Mouse (Mus musculus): ENCODE data around the gene Mmgt1. TPM values are rescaled to one million over a fixed set of nuclear protein-coding genes. Genes with fewer than 3 reads are reported as not detected.
A peak's percentile ranks its signal among the peaks of the same experiment; 100 is the strongest.

Mmgt1 gene
- polyA plus RNA-seq, 1 experiment from 2014 or later: 32.3 TPM

DNA sequence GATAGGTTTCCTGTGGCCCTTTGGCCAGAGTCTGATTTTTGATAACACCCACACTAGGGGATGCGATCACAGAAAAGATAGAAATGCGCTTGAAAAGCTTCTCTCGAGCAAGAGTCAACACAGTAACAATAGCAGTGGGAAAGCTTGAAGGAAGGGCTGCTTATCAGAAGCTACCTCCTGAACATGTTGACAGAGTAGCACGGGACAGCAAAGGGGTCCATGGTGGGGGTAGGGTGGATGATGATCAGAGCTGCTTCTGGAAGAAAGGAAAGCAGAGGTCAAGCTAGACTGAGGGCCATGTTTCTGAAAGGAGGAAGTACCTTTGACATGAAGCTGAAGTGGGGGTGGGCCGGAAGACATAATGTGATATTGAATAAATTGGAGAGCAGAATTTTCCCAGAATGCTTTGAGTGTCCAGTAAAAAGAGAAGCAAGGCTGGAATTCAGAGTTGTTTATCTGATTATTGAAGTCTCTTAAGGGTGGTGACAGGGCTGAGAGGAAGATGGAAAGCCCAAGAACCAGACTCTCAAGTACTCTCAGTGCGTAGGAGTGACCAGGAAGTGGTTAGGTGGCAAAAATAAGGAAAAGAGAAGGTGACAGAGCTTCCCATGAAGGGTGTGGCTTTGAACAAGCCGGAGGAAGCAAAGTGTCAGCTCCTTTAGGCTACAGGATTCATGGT is 9.3 kb upstream of the Mmgt1 start:
- Histone ChIP-seq H3K27me3 (ENCODE audit: insufficient read depth, low read length) (no peaks in the 10 kb centered on the region), H3K27ac (ENCODE audit: low read depth) (no peak overlapping the region), H3K4me2 (no peak overlapping the region), H3K9ac (no peak overlapping the region), H3K36me3 (ENCODE audit: insufficient read depth) (no peaks in the 10 kb centered on the region), H3K4me1 (ENCODE audit: insufficient read depth) (no peaks in the 10 kb centered on the region), H3K9me3 (ENCODE audit: low read depth, low read length) (no peaks in the 10 kb centered on the region), H3K4me3 (ENCODE audit: low read depth, low read length) (no peak overlapping the region)
- DNase-seq (no peak), ATAC-seq (ENCODE audit: insufficient read depth) (no peak)
- WGBS: 50% methylated on average over 7 of the region's 7 CpGs
- TF ChIP-seq CTCF (IDR thresholded peaks at IDR 0.05; ENCODE audit: low read depth): no peak

DNA sequence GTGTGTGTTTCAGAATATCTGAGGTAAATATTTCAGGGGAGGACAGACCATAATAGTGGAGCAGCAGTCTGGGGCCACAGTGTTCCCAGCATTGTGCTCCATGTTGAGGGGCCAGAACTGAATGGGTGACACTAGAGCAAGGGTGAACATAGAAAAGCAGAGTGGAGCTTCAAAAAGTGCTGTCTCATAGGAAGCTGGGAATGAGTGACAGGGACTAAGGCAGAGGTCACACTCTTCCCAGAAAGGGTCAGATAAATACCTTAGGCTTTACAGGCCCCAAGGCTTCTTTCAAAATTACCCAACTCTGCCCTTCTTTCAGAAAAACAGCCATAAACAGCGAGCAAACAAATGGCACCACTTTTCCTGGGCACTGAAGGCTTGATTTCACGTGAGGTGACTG is 8.7 kb upstream of the Mmgt1 start:
- H3K27ac ChIP-seq (ENCODE audit: low read depth): no peak overlapping the region
- H3K4me2 ChIP-seq: no peak overlapping the region
- H3K27me3 ChIP-seq (ENCODE audit: insufficient read depth, low read length): no peaks in the 10 kb centered on the region
- no peaks in the 10 kb centered on the region for H3K9me3 ChIP-seq (ENCODE audit: low read depth, low read length)
- H3K36me3 ChIP-seq (ENCODE audit: insufficient read depth): no peaks in the 10 kb centered on the region
- ATAC-seq (ENCODE audit: insufficient read depth): no peak
- no peak for DNase-seq
- H3K9ac ChIP-seq: no peak overlapping the region
- no peak overlapping the region for H3K4me3 ChIP-seq (ENCODE audit: low read depth, low read length)
- 61% methylated on average over 2 of the region's 2 CpGs for WGBS
- no peaks in the 10 kb centered on the region for H3K4me1 ChIP-seq (ENCODE audit: insufficient read depth)
- TF ChIP-seq CTCF (IDR thresholded peaks at IDR 0.05; ENCODE audit: low read depth): no peak

DNA sequence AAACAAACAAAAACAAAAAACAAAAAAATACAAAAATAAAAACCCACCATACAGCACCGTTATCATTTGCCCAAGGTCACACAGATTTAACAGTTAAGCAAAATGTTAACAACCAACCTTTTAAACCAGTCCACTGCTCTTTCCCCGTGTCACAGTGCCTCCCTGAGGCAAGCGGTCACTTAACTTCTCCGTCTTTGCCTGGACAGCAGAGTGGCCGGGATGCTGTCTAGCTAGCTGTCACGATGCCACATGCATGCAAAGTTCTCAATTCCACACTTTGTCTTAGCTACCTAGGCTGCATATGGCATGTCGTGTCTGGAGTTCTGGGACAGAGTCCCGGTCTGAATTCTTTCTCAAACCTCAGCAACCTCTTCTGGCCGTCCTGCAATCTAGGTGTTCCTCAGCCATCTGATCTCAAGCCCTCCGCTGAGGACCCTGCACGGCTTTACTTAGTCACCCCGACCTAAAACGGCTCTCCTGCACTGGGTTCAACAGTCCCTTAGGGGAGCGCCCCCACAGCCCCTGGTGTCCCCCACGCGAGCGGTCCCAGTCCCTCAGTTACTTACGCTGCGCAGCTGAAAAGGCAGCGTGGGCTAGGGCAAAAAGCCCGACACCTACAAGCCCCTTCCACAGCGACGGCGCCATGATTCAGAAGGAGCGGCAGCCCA is 516 bp downstream of the Mmgt1 start:
- Histone ChIP-seq H3K9ac (peak overlapping the region; percentile 79), H3K9me3 (ENCODE audit: low read depth, low read length) (no peaks in the 10 kb centered on the region), H3K4me2 (peak overlapping the region; percentile 59), H3K27ac (ENCODE audit: low read depth) (no peak overlapping the region), H3K4me1 (ENCODE audit: insufficient read depth) (no peaks in the 10 kb centered on the region), H3K36me3 (ENCODE audit: insufficient read depth) (peaks cover 3% of the 10 kb centered on the region; the same call in 1 of the 2 replicates), H3K27me3 (ENCODE audit: insufficient read depth, low read length) (no peaks in the 10 kb centered on the region), H3K4me3 (ENCODE audit: low read depth, low read length) (peak overlapping the region; percentile 64)
- WGBS: 7% methylated on average over 22 of the region's 25 CpGs
- TF ChIP-seq CTCF (IDR thresholded peaks at IDR 0.05; ENCODE audit: low read depth): peak; percentile 20; the same call in 1 of the 2 replicates
- ATAC-seq (ENCODE audit: insufficient read depth) (peak; percentile 73), DNase-seq (peak; percentile 34)

DNA sequence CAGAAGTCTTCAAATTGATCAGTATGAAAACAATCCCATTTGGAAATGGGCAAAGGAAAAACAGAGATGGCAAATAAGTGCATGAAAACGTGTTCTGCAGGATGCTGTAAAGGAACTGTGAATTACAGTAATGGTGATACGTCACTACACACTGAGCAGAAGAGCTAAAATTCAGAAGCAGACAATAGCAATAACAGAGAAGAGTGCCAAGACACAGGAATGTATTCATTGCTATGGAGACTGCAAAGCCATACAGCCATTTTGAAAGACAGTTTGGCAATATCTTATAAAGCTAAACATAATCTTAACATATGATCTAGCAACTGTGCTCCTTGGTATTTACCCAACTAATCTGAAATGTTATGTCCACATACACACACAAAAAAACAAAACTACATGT is 19.7 kb downstream of the Mmgt1 start:
- no peak for ATAC-seq (ENCODE audit: insufficient read depth)
- Histone ChIP-seq H3K4me2 (no peak overlapping the region), H3K4me1 (ENCODE audit: insufficient read depth) (no peaks in the 10 kb centered on the region), H3K27me3 (ENCODE audit: insufficient read depth, low read length) (no peaks in the 10 kb centered on the region), H3K4me3 (ENCODE audit: low read depth, low read length) (no peak overlapping the region), H3K27ac (ENCODE audit: low read depth) (no peak overlapping the region), H3K9me3 (ENCODE audit: low read depth, low read length) (no peaks in the 10 kb centered on the region), H3K36me3 (ENCODE audit: insufficient read depth) (no peaks in the 10 kb centered on the region), H3K9ac (no peak overlapping the region)
- TF ChIP-seq CTCF (IDR thresholded peaks at IDR 0.05; ENCODE audit: low read depth): no peak
- no peak for DNase-seq
- 69% methylated on average over 2 of the region's 2 CpGs for WGBS

DNA sequence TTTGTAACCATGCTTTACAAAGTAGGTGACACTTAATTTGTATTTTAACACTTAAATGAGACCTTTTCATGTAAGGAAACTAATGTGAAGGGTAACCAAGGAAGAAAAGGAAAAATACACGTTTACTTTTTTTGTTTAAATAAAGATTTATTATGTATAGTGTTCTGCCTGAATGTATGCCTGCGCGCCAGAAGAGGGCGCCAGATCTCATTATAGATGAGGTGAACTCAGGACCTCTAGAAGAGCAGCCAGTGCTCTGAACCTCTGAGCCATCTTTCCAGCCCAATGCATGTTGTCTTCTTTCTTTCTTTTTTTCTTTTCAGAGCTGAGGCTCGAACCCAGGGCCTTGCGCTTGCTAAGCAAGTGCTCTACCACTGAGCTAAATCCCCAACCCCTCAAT is 25.4 kb downstream of the Mmgt1 start:
- H3K9ac ChIP-seq: no peak overlapping the region
- no peaks in the 10 kb centered on the region for H3K9me3 ChIP-seq (ENCODE audit: low read depth, low read length)
- ATAC-seq (ENCODE audit: insufficient read depth) (no peak), DNase-seq (peak; percentile 52)
- H3K27ac ChIP-seq (ENCODE audit: low read depth): no peak overlapping the region
- peak; percentile 50 for TF ChIP-seq CTCF (IDR thresholded peaks at IDR 0.05; ENCODE audit: low read depth)
- H3K27me3 ChIP-seq (ENCODE audit: insufficient read depth, low read length): no peaks in the 10 kb centered on the region
- WGBS: 20% methylated on average over 6 of the region's 6 CpGs
- H3K4me1 ChIP-seq (ENCODE audit: insufficient read depth): no peaks in the 10 kb centered on the region
- H3K4me3 ChIP-seq (ENCODE audit: low read depth, low read length): no peak overlapping the region
- H3K36me3 ChIP-seq (ENCODE audit: insufficient read depth): no peaks in the 10 kb centered on the region
- no peak overlapping the region for H3K4me2 ChIP-seq

DNA sequence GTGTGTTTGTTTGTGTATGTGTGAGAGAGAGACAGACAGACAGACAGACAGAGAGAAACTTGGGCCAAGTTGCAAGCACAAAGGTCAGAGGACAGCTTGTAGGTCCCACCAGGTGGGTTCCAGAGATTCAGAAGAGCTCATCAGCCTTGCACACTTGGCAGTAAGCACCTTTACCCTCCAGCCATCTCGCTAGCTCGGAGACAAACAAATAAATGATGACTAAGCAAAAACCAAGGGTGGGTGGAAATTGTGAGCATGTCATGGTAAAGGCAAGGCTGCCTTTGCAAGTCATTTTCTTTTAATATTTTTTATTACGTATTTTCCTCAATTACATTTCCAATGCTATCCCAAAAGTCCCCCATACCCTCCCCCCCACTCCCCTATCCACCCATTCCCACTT is 44.3 kb downstream of the Mmgt1 start:
- H3K36me3 ChIP-seq (ENCODE audit: insufficient read depth): no peaks in the 10 kb centered on the region
- ATAC-seq (ENCODE audit: insufficient read depth) (no peak), DNase-seq (no peak)
- H3K4me2 ChIP-seq: no peak overlapping the region
- no peak overlapping the region for H3K27ac ChIP-seq (ENCODE audit: low read depth)
- no peaks in the 10 kb centered on the region for H3K27me3 ChIP-seq (ENCODE audit: insufficient read depth, low read length)
- H3K9me3 ChIP-seq (ENCODE audit: low read depth, low read length): no peaks in the 10 kb centered on the region
- H3K4me1 ChIP-seq (ENCODE audit: insufficient read depth): no peaks in the 10 kb centered on the region
- no peak overlapping the region for H3K4me3 ChIP-seq (ENCODE audit: low read depth, low read length)
- no peak for TF ChIP-seq CTCF (IDR thresholded peaks at IDR 0.05; ENCODE audit: low read depth)
- WGBS: 75% methylated on average over 3 of the region's 3 CpGs
- no peak overlapping the region for H3K9ac ChIP-seq

DNA sequence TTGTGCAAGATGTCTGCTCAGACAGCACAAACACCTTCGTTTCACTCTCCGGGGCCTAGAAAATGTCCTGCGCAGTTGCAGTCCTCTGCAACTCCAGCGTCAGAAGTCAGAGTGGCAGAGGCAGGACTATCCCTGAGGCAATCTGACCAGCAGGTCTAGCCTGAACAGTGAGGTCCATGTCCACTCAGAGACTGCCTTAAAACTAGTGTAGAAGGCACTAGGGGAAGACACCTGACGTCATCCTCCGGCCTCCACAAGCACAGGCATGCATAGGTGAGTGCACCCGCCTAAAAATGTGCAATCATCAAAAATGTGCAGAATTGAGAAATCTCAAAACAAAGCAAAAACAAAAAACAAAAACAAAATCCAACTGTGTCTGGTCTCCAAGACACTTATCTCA is 48.4 kb downstream of the Mmgt1 start, which contains the start of gene Gm648:
Gene Gm648, minus strand, starts transcription at position 101 of the 400 bp plus-strand sequence.
- no peak within 1 kb of the TSS for H3K9ac ChIP-seq
- no peak within 1 kb of the TSS for H3K4me2 ChIP-seq
- no peaks in the 10 kb centered on the region for H3K36me3 ChIP-seq (ENCODE audit: insufficient read depth)
- no peaks in the 10 kb centered on the region for H3K4me1 ChIP-seq (ENCODE audit: insufficient read depth)
- no peak for DNase-seq
- H3K9me3 ChIP-seq (ENCODE audit: low read depth, low read length): no peaks in the 10 kb centered on the region
- 87% methylated on average over 7 of the region's 7 CpGs for WGBS
- ATAC-seq (ENCODE audit: insufficient read depth): no peak
- TF ChIP-seq CTCF (IDR thresholded peaks at IDR 0.05; ENCODE audit: low read depth): no peak
- H3K27me3 ChIP-seq (ENCODE audit: insufficient read depth, low read length): no peaks in the 10 kb centered on the region
- no peak within 1 kb of the TSS for H3K4me3 ChIP-seq (ENCODE audit: low read depth, low read length)
- no peak within 1 kb of the TSS for H3K27ac ChIP-seq (ENCODE audit: low read depth)

Data from lung, embryonic 14.5 days (tissue).